Mouse (Mus musculus): ENCODE results near the gene Gaa. TPM values are rescaled to one million over a fixed set of nuclear protein-coding genes. Genes with fewer than 3 reads are reported as not detected.

Gaa gene
- 32.0 and 33.6 TPM in 2 replicates for polyA plus RNA-seq (2016; fragmentation: Nextera tagmentation; extraction: Ambion mirVana)

GRCm38 (mm10) chr11:119267768-119268556 lies at the start of gene Gaa:
Gene Gaa (plus strand): TSS chr11:119267887.
- 6% methylated on average over 52 of the region's 52 CpGs for WGBS
- peaks cover 23% of the 10 kb centered on the region for H3K36me3 ChIP-seq
- peaks cover 25% of the 10 kb centered on the region for H3K4me1 ChIP-seq
- peak; percentile 94 for DNase-seq (ENCODE audit: low spot score)
- H3K27me3 ChIP-seq (ENCODE audit: low read depth, poor library complexity, severe bottlenecking): no peaks in the 10 kb centered on the region
- peak within 1 kb of the TSS; percentile 67 for H3K4me3 ChIP-seq
- H3K9me3 ChIP-seq (replicated peaks): no peaks in the 10 kb centered on the region
- H3K27ac ChIP-seq (replicated peaks): peak within 1 kb of the TSS; percentile 82

DNA sequence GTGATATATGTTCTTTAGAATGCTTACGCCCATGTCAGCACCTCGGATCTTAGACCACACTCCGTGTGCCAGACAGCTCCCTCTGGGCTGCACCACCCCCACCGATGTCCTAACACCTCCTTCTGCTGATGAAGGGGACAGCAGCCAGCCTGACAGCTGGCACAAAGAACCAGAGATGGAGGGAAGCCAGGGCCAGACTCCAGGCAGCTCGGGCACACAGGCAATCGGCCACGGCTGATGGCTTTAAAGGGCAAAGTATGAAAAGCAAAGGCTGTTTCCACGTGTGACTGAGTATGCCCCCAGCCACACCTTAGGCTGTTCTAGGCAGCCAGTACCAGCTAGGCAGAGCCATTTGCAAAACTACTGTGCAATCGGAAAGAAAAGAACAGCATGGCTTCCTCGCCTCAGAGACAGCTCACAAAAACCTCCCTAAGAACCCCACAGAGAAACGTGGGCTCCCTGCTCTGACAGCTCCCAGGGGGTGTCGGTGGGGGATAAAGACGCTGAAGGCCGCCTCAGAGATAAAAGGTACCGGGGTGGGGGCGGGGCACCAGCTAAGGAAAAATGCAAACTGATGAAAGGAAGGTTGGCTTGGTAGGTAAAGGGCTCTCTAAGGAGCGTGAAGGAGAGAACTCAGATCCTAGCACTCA lies 47.7 kb upstream of the Gaa start:
- 0 out of 2 replicates have a peak, but pooled peaks cover 4% of the 10 kb centered on the region for H3K27me3 ChIP-seq (ENCODE audit: low read depth, poor library complexity, severe bottlenecking)
- peaks cover 45% of the 10 kb centered on the region for H3K36me3 ChIP-seq
- H3K4me3 ChIP-seq: peak overlapping the region; percentile 29; the same call in 1 of the 2 replicates
- H3K4me1 ChIP-seq: peaks cover 88% of the 10 kb centered on the region
- 11% methylated on average over 17 of the region's 17 CpGs for WGBS
- H3K27ac ChIP-seq (replicated peaks): peak overlapping the region; percentile 70
- no peaks in the 10 kb centered on the region for H3K9me3 ChIP-seq (replicated peaks)
- no peak for DNase-seq (ENCODE audit: low spot score)

DNA sequence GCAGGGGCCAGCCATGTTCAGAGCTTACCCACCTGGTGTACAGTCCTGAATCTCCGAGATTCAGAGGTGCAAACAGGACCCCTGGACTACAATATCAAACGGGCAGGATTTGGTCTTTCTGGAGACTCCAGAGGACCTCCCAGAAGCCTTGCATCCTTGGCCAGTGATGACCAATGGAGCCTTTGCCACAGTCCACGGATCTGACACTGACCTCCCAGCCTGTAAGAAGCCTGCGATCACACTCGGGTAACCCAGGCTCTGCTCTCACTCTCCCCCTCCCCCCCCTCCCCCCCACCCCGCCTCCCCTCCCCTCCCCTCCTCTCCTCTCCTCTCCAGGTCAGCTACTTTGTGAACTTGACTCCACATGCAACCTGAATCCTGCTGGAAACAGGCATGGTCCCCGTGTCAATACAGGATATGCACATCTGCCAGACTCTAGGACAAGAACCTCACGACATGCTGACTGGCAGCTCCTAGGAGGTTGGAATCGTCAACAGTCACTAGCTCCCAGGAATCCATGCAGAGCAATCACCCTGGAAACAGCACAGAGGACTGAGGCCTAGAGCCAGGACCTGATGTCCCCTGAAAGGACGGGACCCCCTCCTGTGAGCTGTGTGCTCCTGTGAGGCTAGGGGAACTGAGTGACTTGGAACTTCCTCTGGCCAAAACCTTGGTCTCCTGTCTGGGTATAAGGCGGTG lies 45.7 kb upstream of the Gaa start:
- H3K27ac ChIP-seq (replicated peaks): peak overlapping the region; percentile 52; the same call in 1 of the 2 replicates

DNA sequence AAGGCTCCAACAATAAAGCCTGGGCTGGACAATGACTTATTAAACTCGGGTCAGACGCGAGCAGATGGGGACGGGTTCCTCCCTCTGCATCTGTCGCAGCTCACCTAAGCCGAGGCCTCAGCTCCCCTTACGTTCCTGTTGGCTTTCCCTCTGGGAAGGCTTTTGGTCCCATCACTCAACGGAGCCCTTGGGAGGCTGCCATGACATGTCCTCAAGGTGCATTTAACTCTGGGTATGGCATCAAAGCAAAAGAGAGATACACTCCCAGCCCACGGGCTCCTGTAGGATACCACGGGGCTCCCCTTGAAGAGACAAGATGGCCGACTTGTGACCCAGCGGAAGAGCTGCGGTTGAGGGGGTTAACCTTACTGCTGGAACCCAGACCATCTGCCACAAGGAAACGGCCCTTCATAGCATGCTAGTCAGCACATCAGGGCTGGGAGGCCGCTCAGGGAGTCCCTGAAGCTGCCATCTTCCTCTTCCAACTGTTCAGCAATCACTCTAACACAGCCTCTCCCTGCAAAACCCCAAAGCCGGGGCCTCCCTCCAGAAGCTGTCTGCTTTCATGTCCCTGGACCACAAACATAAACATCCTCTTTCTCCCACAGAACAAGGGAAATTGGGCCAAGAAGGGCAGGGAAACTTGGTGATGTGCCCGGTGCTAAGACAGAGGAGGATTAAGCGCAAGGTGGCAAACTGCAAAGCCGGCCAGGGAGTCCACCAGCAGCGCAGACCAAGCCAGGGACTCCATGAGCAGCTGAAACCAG lies 44.4 kb upstream of the Gaa start:
- peak overlapping the region; percentile 49; the same call in 1 of the 2 replicates for H3K27ac ChIP-seq (replicated peaks)
- no peaks in the 10 kb centered on the region for H3K27me3 ChIP-seq (ENCODE audit: low read depth, poor library complexity, severe bottlenecking)
- WGBS: 88% methylated on average over 20 of the region's 20 CpGs
- no peaks in the 10 kb centered on the region for H3K9me3 ChIP-seq (replicated peaks)
- H3K4me3 ChIP-seq: no peak overlapping the region
- peaks cover 39% of the 10 kb centered on the region for H3K36me3 ChIP-seq
- peaks cover 93% of the 10 kb centered on the region for H3K4me1 ChIP-seq
- no peak for DNase-seq (ENCODE audit: low spot score)

More for the DNA sequence above, 45.7 kb upstream of the Gaa start:
- Histone ChIP-seq H3K9me3 (replicated peaks) (no peaks in the 10 kb centered on the region), H3K4me3 (no peak overlapping the region), H3K36me3 (peaks cover 49% of the 10 kb centered on the region), H3K4me1 (peaks cover 86% of the 10 kb centered on the region), H3K27me3 (ENCODE audit: low read depth, poor library complexity, severe bottlenecking) (0 out of 2 replicates have a peak, but pooled peaks cover 4% of the 10 kb centered on the region)
- no peak for DNase-seq (ENCODE audit: low spot score)
- 35% methylated on average over 10 of the region's 11 CpGs for WGBS

DNA sequence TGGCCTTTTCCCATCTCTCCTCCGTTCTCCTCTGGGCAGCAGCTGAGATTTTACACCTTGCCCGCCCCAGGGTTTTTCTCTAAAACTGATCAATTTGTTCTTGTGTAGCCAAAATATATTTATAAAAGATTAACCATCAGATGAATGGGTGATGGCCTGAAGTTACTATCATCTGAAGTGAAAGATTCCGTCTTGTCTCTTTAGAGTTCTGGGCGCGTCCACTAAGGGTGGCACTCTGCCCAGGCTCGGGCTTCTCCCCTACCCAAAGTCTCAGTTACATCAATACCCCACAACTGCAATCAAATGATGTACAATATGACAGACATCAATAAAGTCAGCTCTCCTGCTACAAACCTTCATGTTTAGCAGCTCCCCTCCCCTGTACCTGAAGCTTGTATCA lies 42.8 kb upstream of the Gaa start:
- no peaks in the 10 kb centered on the region for H3K27me3 ChIP-seq (ENCODE audit: low read depth, poor library complexity, severe bottlenecking)
- peaks cover 94% of the 10 kb centered on the region for H3K4me1 ChIP-seq
- no peaks in the 10 kb centered on the region for H3K9me3 ChIP-seq (replicated peaks)
- H3K36me3 ChIP-seq: peaks cover 28% of the 10 kb centered on the region; the same call in 1 of the 2 replicates
- no peak overlapping the region for H3K4me3 ChIP-seq
- DNase-seq (ENCODE audit: low spot score): no peak
- no peak overlapping the region for H3K27ac ChIP-seq (replicated peaks)
- 95% methylated on average over 6 of the region's 6 CpGs for WGBS

DNA sequence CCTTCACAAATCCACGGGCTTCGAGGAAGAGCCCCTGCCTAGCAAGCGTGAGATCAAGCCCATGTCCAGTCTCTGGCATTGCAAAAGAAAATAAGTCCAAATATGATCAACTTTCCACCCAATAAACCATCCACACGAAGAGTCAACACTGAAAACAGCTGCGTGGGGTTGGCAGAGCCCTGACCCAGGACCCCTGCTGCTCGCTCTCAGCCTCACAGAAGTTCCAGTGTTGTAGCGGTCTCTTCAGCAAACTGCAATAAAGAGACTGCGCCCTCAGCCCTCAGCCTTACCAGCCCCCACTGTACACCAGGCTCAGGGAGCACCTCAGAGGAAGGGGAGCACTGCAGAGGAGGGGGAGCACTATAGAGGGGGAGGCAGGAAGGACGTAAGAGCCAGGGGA lies 42.1 kb upstream of the Gaa start:
- DNase-seq (ENCODE audit: low spot score): no peak
- Histone ChIP-seq H3K4me3 (0 out of 2 replicates have a peak overlapping the region, but pooled peaks have one; percentile 2), H3K27ac (replicated peaks) (no peak overlapping the region), H3K9me3 (replicated peaks) (no peaks in the 10 kb centered on the region), H3K4me1 (peaks cover 94% of the 10 kb centered on the region), H3K36me3 (peaks cover 28% of the 10 kb centered on the region; the same call in 1 of the 2 replicates), H3K27me3 (ENCODE audit: low read depth, poor library complexity, severe bottlenecking) (no peaks in the 10 kb centered on the region)
- WGBS: 82% methylated on average over 9 of the region's 9 CpGs

GRCm38 (mm10) chr11:119227591-119227990 lies 40.1 kb upstream of the Gaa start:
- H3K36me3 ChIP-seq: peaks cover 37% of the 10 kb centered on the region
- H3K9me3 ChIP-seq (replicated peaks): no peaks in the 10 kb centered on the region
- DNase-seq (ENCODE audit: low spot score): no peak
- WGBS: 14% methylated on average over 12 of the region's 12 CpGs
- peak overlapping the region; percentile 90 for H3K4me3 ChIP-seq
- no peaks in the 10 kb centered on the region for H3K27me3 ChIP-seq (ENCODE audit: low read depth, poor library complexity, severe bottlenecking)
- peaks cover 78% of the 10 kb centered on the region for H3K4me1 ChIP-seq
- H3K27ac ChIP-seq (replicated peaks): peak overlapping the region; percentile 95

DNA sequence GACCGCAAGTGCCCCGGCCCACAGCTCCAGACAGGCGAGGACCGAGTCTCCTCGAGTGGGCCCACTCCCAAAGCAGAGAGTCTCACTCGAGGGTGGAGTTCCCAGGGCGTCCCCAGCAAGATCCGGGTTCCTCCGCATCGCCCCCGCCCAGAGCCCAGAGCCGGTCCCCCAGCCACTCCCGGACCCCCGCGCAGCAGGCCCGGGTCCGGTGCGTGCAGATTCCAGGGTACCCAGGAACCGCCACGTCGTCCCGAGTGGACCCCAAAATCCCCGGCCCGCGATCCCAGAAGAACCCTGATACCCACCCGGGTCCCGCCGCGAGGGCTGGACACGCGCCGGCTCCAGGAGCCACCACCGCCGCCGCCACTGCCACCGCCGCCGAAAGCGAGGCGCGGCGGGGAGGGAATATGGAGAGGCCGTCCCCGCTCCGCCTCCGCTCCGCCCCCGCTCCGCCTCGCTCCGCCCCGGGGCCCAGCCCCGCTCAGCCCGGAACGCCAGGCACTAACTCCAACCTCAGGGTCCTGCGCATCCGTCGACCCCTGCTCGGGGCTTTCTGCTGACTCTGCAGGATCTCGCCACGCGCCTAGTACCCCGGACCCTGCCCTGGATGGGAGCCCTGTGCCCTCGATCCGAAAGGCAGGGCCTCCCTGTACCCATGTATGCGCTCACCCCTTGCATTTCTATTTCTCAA lies 39.5 kb upstream of the Gaa start, which contains the start of the genes Tbc1d16 and Ccdc40:
TSS of gene Tbc1d16 (minus strand) at position 409 of the 691 bp plus-strand sequence.
TSS of gene Ccdc40 (plus strand) at position 482 of the 691 bp plus-strand sequence.
- peaks cover 37% of the 10 kb centered on the region for H3K36me3 ChIP-seq
- H3K9me3 ChIP-seq (replicated peaks): no peaks in the 10 kb centered on the region
- peak within 1 kb of the TSS; percentile 90 for H3K4me3 ChIP-seq
- H3K27me3 ChIP-seq (ENCODE audit: low read depth, poor library complexity, severe bottlenecking): no peaks in the 10 kb centered on the region
- H3K4me1 ChIP-seq: peaks cover 72% of the 10 kb centered on the region
- peak; percentile 88 for DNase-seq (ENCODE audit: low spot score)
- H3K27ac ChIP-seq (replicated peaks): peak within 1 kb of the TSS; percentile 95
- WGBS: under 1% methylated on average over 60 of the region's 66 CpGs

DNA sequence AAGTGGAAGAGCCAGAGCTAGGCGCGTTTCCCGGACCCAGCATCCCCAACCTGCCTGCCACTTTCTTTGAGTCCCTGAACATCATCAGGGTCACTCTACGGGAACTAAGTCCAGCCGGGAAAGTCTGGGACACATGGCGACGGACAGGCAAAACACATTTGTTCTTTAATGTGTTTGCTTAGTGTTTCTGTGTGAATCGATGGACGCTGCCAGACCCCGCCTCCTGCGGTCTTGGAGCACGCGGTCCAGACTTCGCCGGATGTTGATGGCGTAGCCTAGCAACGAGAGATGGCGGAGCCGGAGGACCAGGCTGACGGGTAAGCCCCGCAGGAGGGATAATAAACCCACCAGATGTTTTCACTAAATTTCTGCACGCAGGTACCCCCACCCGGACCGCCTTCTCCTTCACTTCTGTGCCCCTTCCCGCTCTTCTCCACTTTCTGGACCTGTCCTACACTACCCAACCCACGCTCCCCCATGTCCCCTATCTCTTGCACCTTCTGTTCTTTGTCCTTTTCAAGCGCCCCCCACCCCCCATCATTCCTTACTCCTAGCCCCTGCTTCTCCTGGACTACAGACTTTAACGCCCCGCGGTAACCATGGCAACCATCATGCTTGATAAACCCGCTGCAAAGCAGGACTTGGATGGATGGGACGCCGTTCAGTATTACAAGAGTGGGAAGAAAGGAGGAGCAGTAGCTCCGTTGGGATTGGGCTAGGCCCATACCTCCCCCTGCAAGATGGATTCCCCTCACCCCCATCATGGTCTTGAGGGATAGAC lies 38.7 kb upstream of the Gaa start:
- Histone ChIP-seq H3K27me3 (ENCODE audit: low read depth, poor library complexity, severe bottlenecking) (no peaks in the 10 kb centered on the region), H3K9me3 (replicated peaks) (no peaks in the 10 kb centered on the region; the same call in 1 of the 2 replicates), H3K36me3 (peaks cover 39% of the 10 kb centered on the region), H3K4me1 (peaks cover 64% of the 10 kb centered on the region), H3K27ac (replicated peaks) (peak overlapping the region; percentile 95), H3K4me3 (peak overlapping the region; percentile 90)
- 1% methylated on average over 34 of the region's 34 CpGs for WGBS
- peak; percentile 91 for DNase-seq (ENCODE audit: low spot score)

DNA sequence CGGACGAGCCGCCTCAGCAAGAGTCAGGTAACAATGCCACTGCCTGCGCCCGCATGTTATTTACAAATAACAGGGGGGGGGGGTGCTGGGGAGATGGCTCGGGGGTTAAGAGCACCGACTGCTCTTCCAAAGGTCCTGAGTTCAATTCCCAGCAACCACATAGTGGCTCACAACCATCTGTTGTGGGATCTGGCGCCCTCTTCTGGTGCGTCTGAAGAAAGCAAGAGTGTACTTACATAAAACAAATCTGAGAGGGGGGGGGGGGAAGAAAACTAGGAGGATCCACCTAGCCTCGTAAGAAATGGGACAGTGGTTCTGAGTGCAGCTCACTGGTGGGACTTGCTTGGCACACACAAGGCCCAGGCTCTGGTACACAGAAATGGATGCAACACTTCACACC lies 32.9 kb upstream of the Gaa start:
- 93% methylated on average over 10 of the region's 10 CpGs for WGBS
- H3K9me3 ChIP-seq (replicated peaks): peaks cover 8% of the 10 kb centered on the region; the same call in 1 of the 2 replicates

DNA sequence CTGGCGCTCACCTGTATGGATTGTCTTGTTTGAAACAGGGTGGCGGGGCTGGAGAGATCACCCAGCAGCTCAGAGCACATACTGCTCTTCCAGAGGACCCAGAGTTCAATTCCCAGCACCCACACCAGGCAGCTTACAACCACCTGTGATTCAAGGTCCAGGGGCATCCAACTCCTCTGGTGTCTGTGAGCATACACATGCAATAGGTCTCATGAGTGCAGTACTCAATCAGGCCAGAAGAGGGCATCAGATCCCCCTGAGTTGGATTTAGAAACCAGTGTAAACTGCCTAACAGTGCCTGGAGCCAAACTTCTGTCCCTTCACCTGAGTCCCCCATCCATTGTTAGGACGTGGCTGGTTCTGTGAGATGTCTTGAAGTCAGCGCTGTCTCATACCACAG lies 32.1 kb upstream of the Gaa start:
- DNase-seq (ENCODE audit: low spot score): peak; percentile 63
- 85% methylated on average over 4 of the region's 4 CpGs for WGBS
- H3K27me3 ChIP-seq (ENCODE audit: low read depth, poor library complexity, severe bottlenecking): no peaks in the 10 kb centered on the region
- H3K36me3 ChIP-seq: peaks cover 80% of the 10 kb centered on the region
- peaks cover 31% of the 10 kb centered on the region for H3K4me1 ChIP-seq
- no peak overlapping the region for H3K4me3 ChIP-seq
- peaks cover 8% of the 10 kb centered on the region; the same call in 1 of the 2 replicates for H3K9me3 ChIP-seq (replicated peaks)
- H3K27ac ChIP-seq (replicated peaks): no peak overlapping the region

More for the DNA sequence above, 32.9 kb upstream of the Gaa start:
- DNase-seq (ENCODE audit: low spot score): no peak
- Histone ChIP-seq H3K27ac (replicated peaks) (no peak overlapping the region), H3K4me1 (peaks cover 39% of the 10 kb centered on the region), H3K4me3 (no peak overlapping the region), H3K36me3 (peaks cover 72% of the 10 kb centered on the region), H3K27me3 (ENCODE audit: low read depth, poor library complexity, severe bottlenecking) (no peaks in the 10 kb centered on the region)

Measured in midbrain, embryonic 10.5 days (tissue).